Mouse (Mus musculus): ENCODE data around the gene Rsad2. TPM values are rescaled to one million over a fixed set of nuclear protein-coding genes. Genes with fewer than 3 reads are reported as not detected.
A peak's percentile ranks its signal among the peaks of the same experiment; 100 is the strongest.

The Rsad2 gene
- polyA plus RNA-seq, 1 experiment from 2014 or later, result 0.74 TPM

DNA sequence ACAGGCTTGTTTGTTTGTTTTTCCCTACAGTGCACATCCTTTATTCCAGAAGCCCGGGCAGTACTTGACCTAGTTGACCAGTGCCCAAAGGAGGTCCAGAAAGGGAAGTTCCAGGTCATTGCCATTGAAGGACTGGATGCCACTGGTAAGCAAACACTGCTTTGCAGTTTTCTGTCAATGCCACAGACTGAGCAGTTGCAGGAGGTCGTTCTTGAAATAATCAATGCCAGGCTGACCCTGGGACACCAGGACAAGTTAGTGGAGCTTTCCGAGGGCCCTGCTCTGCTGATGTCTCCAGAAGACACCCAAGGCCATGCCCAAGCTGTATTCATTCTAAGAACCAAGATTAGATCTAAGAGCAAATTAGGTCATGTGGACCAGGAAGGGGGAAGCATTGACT is 15.1 kb upstream of the Rsad2 start:
- Histone ChIP-seq H3K27me3 (no peaks in the 10 kb centered on the region), H3K9me3 (no peaks in the 10 kb centered on the region), H3K36me3 (no peaks in the 10 kb centered on the region), H3K4me2 (replicated peaks) (0 out of 2 replicates have a peak overlapping the region, but pooled peaks have one; percentile 11), H3K9ac (no peak overlapping the region), H3K27ac (no peak overlapping the region), H3K4me1 (peaks cover 5% of the 10 kb centered on the region; the same call in 1 of the 2 replicates), H3K4me3 (no peak overlapping the region)
- ATAC-seq (ENCODE audit: insufficient number of reproducible peaks, insufficient read depth, low FRiP score, low TSS enrichment), result no peak
- 56% methylated on average over 3 of the region's 3 CpGs for WGBS

DNA sequence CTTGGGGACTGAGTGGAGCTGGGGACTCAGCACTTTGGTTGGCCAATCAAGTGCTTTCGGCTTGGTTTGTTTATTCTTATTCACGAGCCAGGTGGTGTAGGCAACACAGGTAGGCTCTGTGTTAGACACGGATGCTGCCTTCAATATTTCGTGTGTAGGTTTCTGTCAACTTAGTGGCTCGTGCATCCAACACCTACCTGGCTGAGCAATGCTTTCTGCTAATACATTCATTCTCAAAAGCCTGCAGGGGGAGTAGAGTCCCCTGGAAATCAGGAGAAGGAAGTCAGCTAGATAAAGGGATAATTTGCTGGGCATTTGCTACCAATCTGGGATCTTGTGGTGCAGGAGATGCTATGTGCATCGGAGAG is 13.8 kb upstream of the Rsad2 start:
- H3K4me3 ChIP-seq, result peak overlapping the region; percentile 62
- whole genome bisulfite sequencing, result 25% methylated on average over 6 of the region's 6 CpGs
- H3K4me2 ChIP-seq (replicated peaks), result peak overlapping the region; percentile 98
- no peaks in the 10 kb centered on the region for H3K9me3 ChIP-seq
- no peaks in the 10 kb centered on the region for H3K36me3 ChIP-seq
- peak overlapping the region; percentile 69; the same call in 1 of the 2 replicates for H3K27ac ChIP-seq
- no peaks in the 10 kb centered on the region for H3K27me3 ChIP-seq
- 0 out of 2 replicates have a peak, but pooled peaks have one; percentile 35 for ATAC-seq (ENCODE audit: insufficient number of reproducible peaks, insufficient read depth, low FRiP score, low TSS enrichment)
- peaks cover 5% of the 10 kb centered on the region; the same call in 1 of the 2 replicates for H3K4me1 ChIP-seq
- H3K9ac ChIP-seq, result peak overlapping the region; percentile 73

- peak within 1 kb of the TSS; percentile 69 for H3K27ac ChIP-seq
- ATAC-seq (ENCODE audit: insufficient number of reproducible peaks, insufficient read depth, low FRiP score, low TSS enrichment), result peak; percentile 86
- H3K4me3 ChIP-seq, result peak within 1 kb of the TSS; percentile 62
- H3K36me3 ChIP-seq, result no peaks in the 10 kb centered on the region
- no peaks in the 10 kb centered on the region for H3K9me3 ChIP-seq
- H3K27me3 ChIP-seq, result no peaks in the 10 kb centered on the region
- H3K4me2 ChIP-seq (replicated peaks), result peak within 1 kb of the TSS; percentile 98
- under 1% methylated on average over 69 of the region's 69 CpGs for WGBS
- peaks cover 5% of the 10 kb centered on the region; the same call in 1 of the 2 replicates for H3K4me1 ChIP-seq
- H3K9ac ChIP-seq, result peak within 1 kb of the TSS; percentile 73
Measured at GRCm38 (mm10) chr12:26469098-26470041, 13.1 kb upstream of the Rsad2 start, which contains the start of gene Cmpk2. TSS of gene Cmpk2 (plus strand) at chr12:26469204.

DNA sequence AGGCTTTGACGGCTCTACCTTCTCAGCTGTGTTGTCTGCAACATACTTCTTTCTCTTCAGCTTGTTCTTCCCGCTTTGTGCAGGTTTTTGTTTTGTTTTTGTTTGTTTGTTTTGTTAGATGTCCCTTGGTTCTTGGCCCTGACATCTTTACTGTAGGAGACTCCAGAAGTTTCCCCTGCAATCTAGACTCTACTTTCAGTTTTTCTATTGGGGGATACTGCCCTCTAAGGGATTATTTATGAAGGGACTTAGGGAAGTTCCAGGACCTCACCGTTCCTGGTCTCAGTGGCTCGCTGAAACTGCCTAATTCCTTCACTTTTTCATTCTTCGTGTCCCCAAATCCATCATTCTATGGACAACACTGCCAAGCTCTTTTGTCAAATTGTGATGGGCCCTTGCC is 9.3 kb upstream of the Rsad2 start:
- Histone ChIP-seq H3K27ac (no peak overlapping the region), H3K4me3 (no peak overlapping the region), H3K36me3 (no peaks in the 10 kb centered on the region), H3K27me3 (no peaks in the 10 kb centered on the region), H3K9ac (no peak overlapping the region), H3K9me3 (no peaks in the 10 kb centered on the region), H3K4me2 (replicated peaks) (no peak overlapping the region), H3K4me1 (peaks cover 5% of the 10 kb centered on the region; the same call in 1 of the 2 replicates)
- ATAC-seq (ENCODE audit: insufficient number of reproducible peaks, insufficient read depth, low FRiP score, low TSS enrichment), result no peak
- 74% methylated on average over 5 of the region's 5 CpGs for WGBS

DNA sequence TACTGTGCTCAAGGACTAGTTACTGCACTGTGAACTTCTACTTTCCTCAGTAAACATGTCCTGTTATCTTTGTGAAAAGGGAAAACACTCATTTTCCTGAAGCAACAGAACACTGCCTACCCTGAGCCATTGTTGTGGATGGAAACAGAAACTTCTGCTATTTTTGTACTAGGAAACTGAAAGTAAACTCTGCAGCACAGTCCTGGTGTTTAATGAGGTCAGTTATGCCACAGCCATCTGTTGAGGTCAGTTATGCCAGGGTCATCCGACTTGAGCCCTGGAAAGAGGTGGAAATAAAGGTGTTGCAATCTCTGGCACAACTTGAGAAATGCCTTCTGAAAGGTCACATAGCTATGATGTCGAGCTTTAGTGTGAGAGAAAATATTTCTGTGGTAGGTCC is 3.8 kb upstream of the Rsad2 start:
- Histone ChIP-seq H3K27ac (no peak overlapping the region), H3K4me1 (0 out of 2 replicates have a peak, but pooled peaks cover 10% of the 10 kb centered on the region), H3K9me3 (no peaks in the 10 kb centered on the region), H3K36me3 (no peaks in the 10 kb centered on the region), H3K4me2 (replicated peaks) (no peak overlapping the region), H3K9ac (no peak overlapping the region), H3K4me3 (no peak overlapping the region), H3K27me3 (no peaks in the 10 kb centered on the region)
- ATAC-seq (ENCODE audit: insufficient number of reproducible peaks, insufficient read depth, low FRiP score, low TSS enrichment), result no peak
- WGBS, result 57% methylated on average over 2 of the region's 2 CpGs

GRCm38 (mm10) chr12:26454682-26455081 is 1.6 kb downstream of the Rsad2 start:
- Histone ChIP-seq H3K27me3 (no peaks in the 10 kb centered on the region), H3K4me3 (no peak overlapping the region), H3K9me3 (no peaks in the 10 kb centered on the region), H3K9ac (no peak overlapping the region), H3K36me3 (no peaks in the 10 kb centered on the region), H3K4me2 (replicated peaks) (no peak overlapping the region), H3K27ac (no peak overlapping the region), H3K4me1 (0 out of 2 replicates have a peak, but pooled peaks cover 10% of the 10 kb centered on the region)
- 65% methylated on average over 5 of the region's 5 CpGs for WGBS
- ATAC-seq (ENCODE audit: insufficient number of reproducible peaks, insufficient read depth, low FRiP score, low TSS enrichment), result no peak

- Histone ChIP-seq H3K4me2 (replicated peaks) (no peak overlapping the region), H3K4me1 (0 out of 2 replicates have a peak, but pooled peaks cover 10% of the 10 kb centered on the region), H3K27ac (no peak overlapping the region), H3K36me3 (no peaks in the 10 kb centered on the region), H3K9ac (no peak overlapping the region), H3K9me3 (no peaks in the 10 kb centered on the region), H3K4me3 (no peak overlapping the region), H3K27me3 (no peaks in the 10 kb centered on the region)
- ATAC-seq (ENCODE audit: insufficient number of reproducible peaks, insufficient read depth, low FRiP score, low TSS enrichment), result no peak
- WGBS, result 73% methylated on average over 4 of the region's 4 CpGs
Measured at GRCm38 (mm10) chr12:26452951-26453350, 3.3 kb downstream of the Rsad2 start.

- H3K36me3 ChIP-seq, result no peaks in the 10 kb centered on the region
- no peak overlapping the region for H3K4me3 ChIP-seq
- H3K27me3 ChIP-seq, result no peaks in the 10 kb centered on the region
- H3K9ac ChIP-seq, result no peak overlapping the region
- no peak for ATAC-seq (ENCODE audit: insufficient number of reproducible peaks, insufficient read depth, low FRiP score, low TSS enrichment)
- no peak overlapping the region for H3K4me2 ChIP-seq (replicated peaks)
- H3K9me3 ChIP-seq, result no peaks in the 10 kb centered on the region
- 39% methylated on average over 1 of the region's 1 CpGs for WGBS
- H3K27ac ChIP-seq, result no peak overlapping the region
- 0 out of 2 replicates have a peak, but pooled peaks cover 5% of the 10 kb centered on the region for H3K4me1 ChIP-seq
Measured at GRCm38 (mm10) chr12:26451150-26451549, 5.1 kb downstream of the Rsad2 start.

DNA sequence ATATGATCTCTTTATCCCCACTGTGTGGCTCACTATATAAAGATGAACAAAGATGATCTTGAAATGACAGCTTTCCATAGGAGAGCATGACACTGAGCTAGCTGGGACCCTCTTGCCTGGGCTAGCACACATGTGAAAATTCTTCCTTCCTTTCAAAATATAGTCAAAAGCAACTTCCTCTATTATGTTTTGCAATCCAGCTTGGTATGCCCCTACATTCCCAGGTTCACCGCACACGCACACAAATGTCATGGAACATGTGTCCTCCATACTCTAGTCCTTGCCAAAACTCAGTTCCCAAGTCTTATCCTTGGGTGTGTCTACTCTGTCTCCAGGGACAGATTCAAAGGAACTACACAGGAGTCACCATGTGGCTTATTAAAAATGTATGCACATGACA is 6.8 kb downstream of the Rsad2 start:
- no peak overlapping the region for H3K27ac ChIP-seq
- no peak for ATAC-seq (ENCODE audit: insufficient number of reproducible peaks, insufficient read depth, low FRiP score, low TSS enrichment)
- H3K4me3 ChIP-seq, result no peak overlapping the region
- H3K4me2 ChIP-seq (replicated peaks), result no peak overlapping the region
- no peaks in the 10 kb centered on the region for H3K36me3 ChIP-seq
- no peaks in the 10 kb centered on the region for H3K9me3 ChIP-seq
- 98% methylated on average over 2 of the region's 2 CpGs for whole genome bisulfite sequencing
- H3K27me3 ChIP-seq, result no peaks in the 10 kb centered on the region
- no peaks in the 10 kb centered on the region for H3K4me1 ChIP-seq
- no peak overlapping the region for H3K9ac ChIP-seq

DNA sequence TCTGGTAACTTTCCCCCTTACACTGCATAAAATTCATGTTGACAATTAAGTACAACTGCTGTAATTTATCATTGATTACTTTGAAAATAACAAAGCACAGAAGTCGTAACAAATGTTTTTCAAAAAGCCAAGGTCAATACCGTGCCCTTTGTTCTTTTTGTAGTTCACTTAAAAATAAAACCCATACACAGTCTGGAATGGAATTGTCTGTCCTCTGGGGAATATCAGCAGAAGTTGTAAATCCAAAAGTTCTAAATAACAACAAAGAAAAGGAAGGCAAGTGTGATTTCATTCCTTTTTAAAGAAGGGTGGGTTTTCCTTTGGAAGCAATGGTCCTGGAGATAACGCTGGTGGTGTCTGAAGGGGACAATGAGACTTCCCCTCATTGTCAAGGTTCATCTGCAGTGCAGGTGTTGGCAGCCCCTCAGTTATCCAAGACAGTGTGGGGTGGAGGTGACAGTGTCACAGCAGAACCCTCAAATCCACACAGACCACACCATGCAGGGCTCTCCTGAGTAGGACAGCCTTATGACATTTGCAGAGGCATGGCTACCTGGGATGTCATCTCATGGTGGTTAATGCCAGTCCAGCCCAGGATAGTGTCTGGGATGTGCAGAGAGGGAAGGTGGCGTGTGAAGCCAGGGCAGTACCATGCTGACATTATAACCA is 9.7 kb downstream of the Rsad2 start:
- WGBS, result 84% methylated on average over 4 of the region's 4 CpGs
- H3K27ac ChIP-seq, result no peak overlapping the region
- H3K4me3 ChIP-seq, result no peak overlapping the region
- H3K9me3 ChIP-seq, result no peaks in the 10 kb centered on the region
- H3K4me1 ChIP-seq, result no peaks in the 10 kb centered on the region
- ATAC-seq (ENCODE audit: insufficient number of reproducible peaks, insufficient read depth, low FRiP score, low TSS enrichment), result no peak
- no peak overlapping the region for H3K9ac ChIP-seq
- H3K4me2 ChIP-seq (replicated peaks), result no peak overlapping the region
- no peaks in the 10 kb centered on the region for H3K27me3 ChIP-seq
- H3K36me3 ChIP-seq, result no peaks in the 10 kb centered on the region

- Histone ChIP-seq H3K4me1 (no peaks in the 10 kb centered on the region), H3K4me2 (replicated peaks) (no peak overlapping the region), H3K9ac (no peak overlapping the region), H3K36me3 (no peaks in the 10 kb centered on the region), H3K27me3 (no peaks in the 10 kb centered on the region), H3K27ac (no peak overlapping the region), H3K9me3 (no peaks in the 10 kb centered on the region), H3K4me3 (no peak overlapping the region)
- no peak for ATAC-seq (ENCODE audit: insufficient number of reproducible peaks, insufficient read depth, low FRiP score, low TSS enrichment)
- 91% methylated on average over 2 of the region's 2 CpGs for WGBS
Measured at GRCm38 (mm10) chr12:26444511-26444910, 11.7 kb downstream of the Rsad2 start.

Measured in embryonic facial prominence, embryonic 12.5 days (tissue).